Mouse (Mus musculus): ENCODE data around the gene Nktr.

Nktr gene

DNA sequence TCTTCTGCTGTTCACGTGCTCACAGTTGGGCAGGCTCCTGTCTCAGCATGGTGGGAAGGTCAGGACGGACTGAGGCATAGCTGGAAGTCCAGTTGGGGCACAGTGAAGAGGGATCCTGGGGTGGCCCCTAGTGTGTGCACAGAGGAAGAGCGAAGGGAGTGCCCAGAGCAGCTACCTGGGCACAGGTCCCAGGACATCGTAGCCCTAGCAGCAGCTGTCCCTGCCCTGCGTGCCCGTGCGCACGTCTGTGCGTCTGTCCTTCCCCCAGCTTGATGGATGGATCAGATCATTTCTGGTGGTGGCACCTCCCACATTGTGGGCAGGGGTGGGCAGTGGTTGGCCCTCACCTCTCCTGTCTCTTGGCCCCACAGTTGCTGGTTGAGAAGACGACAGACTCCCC, 43.3 kb downstream of the Nktr start:
- DNase-seq: no peak

GRCm38 (mm10) chr9:121762761-121763160, 43.8 kb downstream of the Nktr start:
- no peak for DNase-seq

DNA sequence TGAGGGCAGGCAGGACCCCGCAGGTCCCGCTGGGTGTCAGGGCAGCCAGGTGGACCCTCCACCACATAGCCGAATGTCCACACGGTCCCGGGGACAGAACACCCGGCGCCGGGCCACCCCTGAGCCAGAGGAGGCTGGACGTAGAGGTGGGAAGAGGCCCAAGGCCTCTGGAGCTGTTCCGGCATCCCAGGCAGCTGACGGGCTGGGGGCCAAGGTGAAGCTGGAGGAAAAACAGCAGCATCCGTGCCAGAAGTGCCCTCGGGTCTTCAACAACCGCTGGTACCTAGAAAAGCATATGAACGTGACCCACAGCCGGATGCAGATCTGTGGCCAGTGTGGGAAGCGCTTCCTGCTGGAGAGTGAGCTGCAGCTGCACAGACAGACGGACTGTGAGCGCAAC, 44.7 kb downstream of the Nktr start:
- DNase-seq: no peak

GRCm38 (mm10) chr9:121765166-121765855, 46.3 kb downstream of the Nktr start:
- DNase-seq: peak; percentile 39

DNA sequence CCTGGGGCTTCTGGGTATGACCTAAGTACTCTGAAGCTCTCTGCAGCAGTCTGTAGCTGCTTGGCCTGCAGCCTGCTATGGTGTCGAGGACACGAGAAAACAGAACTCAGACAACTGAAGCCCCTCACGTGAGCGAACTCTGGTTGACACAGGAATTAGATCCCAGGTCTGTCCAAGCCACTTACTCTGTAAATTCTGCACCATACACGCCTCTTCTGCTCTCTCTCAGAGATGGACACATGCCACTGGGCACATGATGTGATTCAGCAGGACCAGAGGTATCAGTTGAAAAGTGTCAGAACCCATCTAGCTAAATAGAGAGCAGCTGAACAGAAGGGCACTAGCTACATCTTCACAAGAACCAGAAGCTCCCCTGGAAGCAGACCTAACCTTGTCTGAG, 53.4 kb downstream of the Nktr start:
- no peak for DNase-seq

DNA sequence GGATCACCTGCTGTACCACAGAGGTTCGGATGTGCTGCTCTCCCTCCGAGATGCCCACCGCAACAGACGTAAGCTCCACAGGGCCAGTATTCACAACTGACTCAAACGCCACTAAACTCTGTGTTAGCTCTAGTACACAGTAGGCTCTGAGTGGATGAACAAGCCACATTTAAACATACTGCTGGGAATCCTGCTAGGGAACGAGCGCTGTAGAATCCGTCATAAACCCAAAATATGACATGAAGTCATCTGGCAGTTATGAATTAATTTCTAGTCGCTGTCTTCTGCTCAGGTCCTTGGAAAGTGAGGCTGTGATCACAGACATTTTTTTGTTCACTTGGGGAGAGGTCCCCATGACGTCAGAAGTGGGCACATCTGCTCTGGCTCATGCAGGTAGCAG, 57.0 kb downstream of the Nktr start:
- DNase-seq: no peak

DNA sequence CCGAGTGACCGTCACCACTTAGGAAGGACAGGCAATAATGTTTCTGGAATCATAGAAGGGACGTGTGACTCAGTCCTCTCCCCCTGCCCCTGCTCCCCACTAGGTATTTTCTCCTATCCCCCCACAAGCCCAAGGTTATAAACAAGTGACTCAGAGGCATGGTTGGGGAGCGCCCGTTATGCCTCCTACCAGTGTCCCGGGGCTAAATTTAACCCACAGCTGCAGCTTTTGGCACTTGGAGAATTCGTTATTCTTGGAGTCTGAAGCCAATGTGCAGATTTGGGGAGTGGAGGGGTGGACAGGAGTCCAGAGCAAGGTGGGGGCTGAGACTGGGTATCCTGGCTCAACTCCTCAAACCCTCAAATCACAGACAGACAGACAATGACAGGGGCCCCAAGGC, 57.5 kb downstream of the Nktr start:
- DNase-seq: no peak

- no peak for DNase-seq
Measured at GRCm38 (mm10) chr9:121777484-121778065, 58.6 kb downstream of the Nktr start, which contains the start of gene Klhl40. Gene Klhl40, plus strand, starts transcription at chr9:121777607.

DNA sequence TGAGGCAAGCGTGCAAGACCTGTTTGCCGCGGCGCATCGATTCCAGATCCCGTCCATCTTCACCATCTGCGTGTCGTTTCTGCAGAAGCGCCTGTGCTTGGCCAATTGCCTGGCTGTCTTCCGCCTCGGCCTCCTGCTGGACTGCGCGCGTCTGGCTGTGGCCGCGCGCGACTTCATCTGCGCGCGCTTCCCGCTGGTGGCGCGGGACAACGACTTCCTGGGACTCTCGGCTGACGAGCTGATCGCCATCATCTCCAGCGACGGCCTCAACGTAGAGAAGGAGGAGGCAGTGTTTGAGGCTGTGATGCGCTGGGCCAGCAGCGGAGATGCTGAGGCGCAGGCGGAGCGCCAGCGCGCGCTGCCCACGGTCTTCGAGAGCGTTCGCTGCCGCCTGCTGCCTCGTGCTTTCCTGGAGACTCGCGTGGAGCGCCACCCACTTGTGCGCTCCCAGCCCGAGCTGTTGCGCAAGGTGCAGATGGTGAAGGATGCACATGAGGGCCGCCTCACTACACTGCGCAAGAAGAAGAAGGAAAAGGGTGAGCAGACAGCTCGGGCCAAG, 59.2 kb downstream of the Nktr start:
- DNase-seq: no peak

GRCm38 (mm10) chr9:121784801-121785200, 65.8 kb downstream of the Nktr start:
- DNase-seq: no peak

GRCm38 (mm10) chr9:121785261-121785660, 66.3 kb downstream of the Nktr start:
- DNase-seq: no peak

DNA sequence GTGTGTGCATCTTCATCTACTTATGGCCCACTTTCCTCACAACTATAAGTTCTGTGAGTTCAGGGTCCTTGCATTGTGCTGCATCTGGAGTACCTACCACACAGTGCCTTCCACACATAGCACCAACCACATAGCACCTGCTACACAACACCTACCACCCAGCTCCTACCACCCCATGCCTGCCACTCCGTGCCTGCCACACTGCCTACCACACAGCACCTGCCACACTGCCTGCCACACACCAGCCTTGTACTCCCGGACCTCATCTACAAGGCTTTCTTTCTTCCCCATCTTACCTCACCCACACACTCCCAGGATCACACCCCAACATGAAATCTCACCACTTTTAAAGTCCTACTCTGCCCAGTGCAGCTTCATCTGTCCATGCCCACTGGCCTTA, 67.4 kb downstream of the Nktr start:
- DNase-seq: no peak

DNA sequence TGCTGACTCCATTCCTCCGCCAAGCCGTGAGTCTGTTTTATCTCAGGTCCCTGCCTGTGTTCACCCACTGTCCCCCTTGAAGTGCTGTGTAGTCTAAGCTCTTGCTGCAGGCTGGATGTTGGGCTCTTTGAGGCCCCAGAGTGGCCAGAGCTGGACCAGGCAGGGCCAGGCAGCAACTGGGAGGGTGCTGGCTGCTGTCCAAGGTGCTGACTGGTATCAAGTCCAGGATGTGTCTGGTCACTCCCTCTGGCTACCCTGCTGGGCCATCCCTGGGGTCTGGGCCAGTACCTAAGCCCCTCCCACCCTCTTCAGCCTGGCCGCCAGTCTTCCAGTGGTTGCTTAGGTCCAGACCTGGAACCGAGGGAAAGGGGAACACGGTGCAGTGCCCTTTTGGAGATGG, 72.2 kb downstream of the Nktr start:
- peak; percentile 45 for DNase-seq

- DNase-seq: no peak
Measured at GRCm38 (mm10) chr9:121791757-121792521, 73.0 kb downstream of the Nktr start, which contains the start of gene Hhatl. Gene Hhatl, minus strand, starts transcription at chr9:121792507.

GRCm38 (mm10) chr9:121794972-121795539, 76.1 kb downstream of the Nktr start:
- no peak for DNase-seq

GRCm38 (mm10) chr9:121797722-121798121, 78.8 kb downstream of the Nktr start:
- DNase-seq: no peak

GRCm38 (mm10) chr9:121798887-121799520, 80.0 kb downstream of the Nktr start:
- no peak for DNase-seq

DNA sequence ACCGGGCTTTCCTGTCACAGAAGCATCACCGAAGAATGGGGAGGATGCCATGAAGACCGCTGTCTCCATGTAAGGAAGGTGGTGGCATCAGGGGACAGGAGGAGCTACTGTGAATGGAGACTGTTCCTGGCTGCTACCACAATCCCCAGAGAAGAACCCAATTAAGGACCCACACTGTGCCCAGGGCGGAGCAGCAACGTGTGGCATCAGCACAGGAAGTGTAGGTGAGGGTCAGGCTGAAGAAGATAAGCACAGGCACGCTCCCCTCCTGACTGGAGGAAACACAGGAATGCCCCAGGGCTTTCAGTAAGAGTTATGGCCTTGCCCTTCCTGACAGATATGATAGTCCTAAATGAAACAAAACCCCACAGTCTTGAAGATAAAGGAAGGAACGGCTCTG, 83.8 kb downstream of the Nktr start:
- no peak for DNase-seq

Measured in cerebellum, adult 9-10 months (tissue).